Mouse (Mus musculus) bone marrow macrophage, adult 2 months (primary cell): ENCODE data around the gene Bmp5. TPM values are rescaled to one million over a fixed set of nuclear protein-coding genes. Genes with fewer than 3 reads are reported as not detected.
"Not testable (repeated sequence)": the region's sequence is repeated elsewhere in the genome, so short reads cannot be mapped to it uniquely, and the experiment has no call there.

Experiments
- H3K27ac ChIP-seq: 2 replicates; pipeline ENCODE4 v1.5.1; 2012; ENCODE audit warnings: low read depth, low read length; ENCODE audit not compliant: insufficient read depth
- H3K4me1 ChIP-seq: 2 replicates; pipeline ENCODE4 v1.6.1; 2012; ENCODE audit warnings: low read length; ENCODE audit not compliant: control insufficient read depth, insufficient read depth
- H3K4me3 ChIP-seq: 2 replicates; pipeline ENCODE4 v1.5.1; 2012; ENCODE audit warnings: mild to moderate bottlenecking, low read length, moderate library complexity; ENCODE audit not compliant: insufficient read depth
- CTCF ChIP-seq: IDR thresholded peaks from 2 replicates; pipeline ENCODE4 v1.5.1; 2012; ENCODE audit warnings: low read depth, mild to moderate bottlenecking, low read length, moderate library complexity
- POLR2A ChIP-seq: IDR thresholded peaks from 2 replicates; pipeline ENCODE4 v1.6.1; 2012; ENCODE audit warnings: mild to moderate bottlenecking, low read depth, low read length, borderline replicate concordance
- polyA plus RNA-seq: library from polyadenylated mRNA; stranded (reverse); fragments of >200 nt; gene quantifications from 2 replicates; pipeline ENCODE4 v1.2.4, GENCODE M21; 2012; ENCODE audit not compliant: missing spikeins, insufficient read depth, insufficient read length

Bmp5 gene
- polyA plus RNA-seq, 1 experiment: not detected

- no peak for TF ChIP-seq POLR2A
- TF ChIP-seq CTCF: no peak
- Histone ChIP-seq H3K4me1 (no peaks in the 10 kb centered on the region), H3K4me3 (no peak overlapping the region), H3K27ac (no peak overlapping the region)
Observed at GRCm38 (mm10) chr9:75781600-75781999, 6.4 kb downstream of the Bmp5 start.

- no peak overlapping the region for H3K27ac ChIP-seq
- TF ChIP-seq POLR2A (no peak), CTCF (no peak)
Observed at GRCm38 (mm10) chr9:75783573-75783972, 8.4 kb downstream of the Bmp5 start.

GRCm38 (mm10) chr9:75785959-75786358 is 10.8 kb downstream of the Bmp5 start:
- Histone ChIP-seq H3K27ac (no peak overlapping the region), H3K4me1 (no peaks in the 10 kb centered on the region), H3K4me3 (no peak overlapping the region)
- no peak for TF ChIP-seq POLR2A

More at GRCm38 (mm10) chr9:75783573-75783972, 8.4 kb downstream of the Bmp5 start:
- Histone ChIP-seq H3K4me1 (no peaks in the 10 kb centered on the region), H3K4me3 (no peak overlapping the region)

- Histone ChIP-seq H3K27ac (no peak overlapping the region), H3K4me1 (no peaks in the 10 kb centered on the region), H3K4me3 (no peak overlapping the region)
- TF ChIP-seq CTCF (no peak), POLR2A (no peak)
Observed at GRCm38 (mm10) chr9:75787121-75787520, 12.0 kb downstream of the Bmp5 start.

GRCm38 (mm10) chr9:75789879-75790428 is 14.8 kb downstream of the Bmp5 start:
- Histone ChIP-seq H3K27ac (no peak overlapping the region), H3K4me1 (no peaks in the 10 kb centered on the region), H3K4me3 (no peak overlapping the region)
- no peak for TF ChIP-seq CTCF
- no peak for TF ChIP-seq POLR2A

GRCm38 (mm10) chr9:75804940-75805339 is 29.8 kb downstream of the Bmp5 start:
- TF ChIP-seq CTCF (no peak), POLR2A (no peak)
- no peaks in the 10 kb centered on the region for H3K4me1 ChIP-seq
- H3K4me3 ChIP-seq: no peak overlapping the region
- H3K27ac ChIP-seq: no peak overlapping the region

GRCm38 (mm10) chr9:75808179-75808578 is 33.0 kb downstream of the Bmp5 start:
- H3K4me3 ChIP-seq, H3K4me1 ChIP-seq, H3K27ac ChIP-seq: not testable (repeated sequence)

GRCm38 (mm10) chr9:75808659-75809058 is 33.5 kb downstream of the Bmp5 start:
- Histone ChIP-seq H3K4me3 (no peak overlapping the region), H3K27ac (no peak overlapping the region), H3K4me1 (no peaks in the 10 kb centered on the region)
- TF ChIP-seq CTCF: no peak
- no peak for TF ChIP-seq POLR2A

GRCm38 (mm10) chr9:75815161-75815560 is 40.0 kb downstream of the Bmp5 start:
- H3K4me3 ChIP-seq: no peak overlapping the region
- no peak overlapping the region for H3K27ac ChIP-seq
- no peak for TF ChIP-seq CTCF
- no peaks in the 10 kb centered on the region for H3K4me1 ChIP-seq

GRCm38 (mm10) chr9:75818400-75818799 is 43.2 kb downstream of the Bmp5 start:
- Histone ChIP-seq H3K4me3 (no peak overlapping the region), H3K4me1 (no peaks in the 10 kb centered on the region), H3K27ac (no peak overlapping the region)
- TF ChIP-seq POLR2A (no peak), CTCF (no peak)

GRCm38 (mm10) chr9:75832468-75832867 is 57.3 kb downstream of the Bmp5 start:
- no peak overlapping the region for H3K4me3 ChIP-seq
- H3K27ac ChIP-seq: no peak overlapping the region
- H3K4me1 ChIP-seq: no peaks in the 10 kb centered on the region
- TF ChIP-seq CTCF (no peak), POLR2A (no peak)
